Mouse (Mus musculus) erythroblast, embryonic 14.5 days (primary cell): Measurements from ENCODE around the gene E330017A01Rik. TPM values are rescaled to one million over a fixed set of nuclear protein-coding genes. Genes with fewer than 3 reads are reported as not detected.
A peak's percentile ranks its signal among the peaks of the same experiment; 100 is the strongest.
"Not testable (repeated sequence)": the region's sequence is repeated elsewhere in the genome, so short reads cannot be mapped to it uniquely, and the experiment has no call there.

Source experiments
- H3K27me3 ChIP-seq: 2 replicates; pipeline ENCODE4 v1.6.1; 2012; ENCODE audit warnings: inconsistent platforms; ENCODE audit not compliant: control insufficient read depth
- H3K36me3 ChIP-seq: 2 replicates; pipeline ENCODE4 v1.6.1; 2012; ENCODE audit warnings: mild to moderate bottlenecking, inconsistent platforms; ENCODE audit not compliant: control insufficient read depth
- H3K4me1 ChIP-seq: 2 replicates; pipeline ENCODE4 v1.6.1; 2012; ENCODE audit warnings: inconsistent platforms; ENCODE audit not compliant: control insufficient read depth
- H3K4me3 ChIP-seq: replicated peaks from 2 replicates; pipeline ENCODE3; 2012; ENCODE audit warnings: moderate library complexity, mild to moderate bottlenecking, inconsistent platforms
- H3K9me3 ChIP-seq: 2 replicates; pipeline ENCODE4 v1.6.1; 2012; ENCODE audit warnings: low read length, inconsistent platforms, mixed read lengths; ENCODE audit not compliant: control insufficient read depth
- GATA1 ChIP-seq: IDR thresholded peaks from 2 replicates; pipeline ENCODE4 v1.6.1; 2012; ENCODE audit warnings: low read length, inconsistent platforms, mixed read lengths
- TAL1 ChIP-seq: IDR thresholded peaks from 3 replicates; pipeline ENCODE4 v1.6.1; 2012; ENCODE audit warnings: low read length, inconsistent platforms, mixed read lengths
- polyA plus RNA-seq: library from polyadenylated mRNA; stranded (reverse); fragments of >175 nt; gene quantifications from 2 replicates; pipeline ENCODE4 v1.2.3, GENCODE M21; 2012

The E330017A01Rik gene
- polyA plus RNA-seq, 1 experiment = not detected

GRCm38 (mm10) chr16:58676156-58676555, 37.6 kb upstream of the E330017A01Rik start:
- no peaks in the 10 kb centered on the region for H3K9me3 ChIP-seq
- H3K36me3 ChIP-seq = peaks cover 99% of the 10 kb centered on the region
- no peaks in the 10 kb centered on the region for H3K27me3 ChIP-seq
- peak overlapping the region; percentile 52 for H3K4me3 ChIP-seq
- no peak for TF ChIP-seq GATA1
- no peak for TF ChIP-seq TAL1
- peaks cover 64% of the 10 kb centered on the region for H3K4me1 ChIP-seq

- Histone ChIP-seq H3K36me3 (peaks cover 99% of the 10 kb centered on the region), H3K4me1 (peaks cover 58% of the 10 kb centered on the region), H3K27me3 (no peaks in the 10 kb centered on the region), H3K9me3 (no peaks in the 10 kb centered on the region), H3K4me3 (peak overlapping the region; percentile 62)
- TF ChIP-seq GATA1 = no peak
- TF ChIP-seq TAL1 = no peak
These were observed 36.7 kb upstream of the E330017A01Rik start for GRCm38 (mm10) chr16:58675256-58675655.

- Histone ChIP-seq H3K9me3 (no peaks in the 10 kb centered on the region), H3K27me3 (no peaks in the 10 kb centered on the region), H3K36me3 (peaks cover 88% of the 10 kb centered on the region), H3K4me1 (peaks cover 66% of the 10 kb centered on the region), H3K4me3 (peak overlapping the region; percentile 62)
- TF ChIP-seq GATA1 (no peak), TAL1 (no peak)
These were observed 35.4 kb upstream of the E330017A01Rik start for GRCm38 (mm10) chr16:58673811-58674410.

- peaks cover 68% of the 10 kb centered on the region for H3K4me1 ChIP-seq
- H3K9me3 ChIP-seq = no peaks in the 10 kb centered on the region
- H3K27me3 ChIP-seq = no peaks in the 10 kb centered on the region
- peaks cover 74% of the 10 kb centered on the region for H3K36me3 ChIP-seq
- TF ChIP-seq TAL1 = no peak
- TF ChIP-seq GATA1 = no peak
- peak overlapping the region; percentile 87 for H3K4me3 ChIP-seq
These were observed 33.9 kb upstream of the E330017A01Rik start for GRCm38 (mm10) chr16:58672396-58672795.

GRCm38 (mm10) chr16:58671212-58671985, 32.9 kb upstream of the E330017A01Rik start:
- Histone ChIP-seq H3K36me3 (peaks cover 68% of the 10 kb centered on the region), H3K4me1 (peaks cover 68% of the 10 kb centered on the region), H3K27me3 (no peaks in the 10 kb centered on the region), H3K4me3 (peak overlapping the region; percentile 87), H3K9me3 (no peaks in the 10 kb centered on the region)
- no peak for TF ChIP-seq TAL1

GRCm38 (mm10) chr16:58670643-58671042, 32.1 kb upstream of the E330017A01Rik start:
- peaks cover 69% of the 10 kb centered on the region for H3K4me1 ChIP-seq
- peaks cover 68% of the 10 kb centered on the region for H3K36me3 ChIP-seq
- no peaks in the 10 kb centered on the region for H3K27me3 ChIP-seq
- peak overlapping the region; percentile 87 for H3K4me3 ChIP-seq
- TF ChIP-seq GATA1 = no peak
- H3K9me3 ChIP-seq = no peaks in the 10 kb centered on the region

- H3K4me1 ChIP-seq = peaks cover 71% of the 10 kb centered on the region
- H3K27me3 ChIP-seq = no peaks in the 10 kb centered on the region
- peak within 1 kb of the TSS; percentile 87 for H3K4me3 ChIP-seq
- TF ChIP-seq GATA1 = peak; percentile 98
- peak; percentile 96 for TF ChIP-seq TAL1
- peaks cover 62% of the 10 kb centered on the region for H3K36me3 ChIP-seq
- H3K9me3 ChIP-seq = no peaks in the 10 kb centered on the region
These were observed 31.5 kb upstream of the E330017A01Rik start, which contains the start of gene Cpox for GRCm38 (mm10) chr16:58669917-58670630. Gene Cpox (plus strand): TSS chr16:58670292.

GRCm38 (mm10) chr16:58669264-58669663, 30.7 kb upstream of the E330017A01Rik start:
- peak; percentile 67; the same call in 1 of the 2 replicates for TF ChIP-seq GATA1
- no peak for TF ChIP-seq TAL1
- Histone ChIP-seq H3K4me1 (peaks cover 71% of the 10 kb centered on the region), H3K4me3 (peak overlapping the region; percentile 87), H3K36me3 (peaks cover 57% of the 10 kb centered on the region), H3K27me3 (no peaks in the 10 kb centered on the region), H3K9me3 (no peaks in the 10 kb centered on the region)

- H3K36me3 ChIP-seq = peaks cover 53% of the 10 kb centered on the region
- peak overlapping the region; percentile 87 for H3K4me3 ChIP-seq
- peaks cover 71% of the 10 kb centered on the region for H3K4me1 ChIP-seq
- TF ChIP-seq TAL1 (no peak), GATA1 (no peak)
- no peaks in the 10 kb centered on the region for H3K9me3 ChIP-seq
- H3K27me3 ChIP-seq = no peaks in the 10 kb centered on the region
These were observed 30.0 kb upstream of the E330017A01Rik start for GRCm38 (mm10) chr16:58668586-58668985.

- H3K4me1 ChIP-seq = peaks cover 83% of the 10 kb centered on the region
These were observed 28.1 kb upstream of the E330017A01Rik start for GRCm38 (mm10) chr16:58666681-58667080.

GRCm38 (mm10) chr16:58665137-58665536, 26.6 kb upstream of the E330017A01Rik start:
- not testable (repeated sequence) for H3K9me3 ChIP-seq
- Histone ChIP-seq H3K36me3 (peaks cover 32% of the 10 kb centered on the region), H3K4me1 (peaks cover 99% of the 10 kb centered on the region)

More at GRCm38 (mm10) chr16:58666681-58667080, 28.1 kb upstream of the E330017A01Rik start:
- H3K27me3 ChIP-seq, H3K9me3 ChIP-seq, H3K4me3 ChIP-seq: not testable (repeated sequence)
- peaks cover 33% of the 10 kb centered on the region for H3K36me3 ChIP-seq

More at GRCm38 (mm10) chr16:58665137-58665536, 26.6 kb upstream of the E330017A01Rik start:
- H3K27me3 ChIP-seq, H3K4me3 ChIP-seq: not testable (repeated sequence)
